ENCODE assay signal across 8 mouse cellular contexts in genomic region chr2:157079701-157080180, GRCm38 (mm10). TPM values are rescaled to one million over a fixed set of nuclear protein-coding genes. Genes with fewer than 3 reads are reported as not detected.
DNase-seq lines count a peak whose midpoint lies in the region; ATAC-seq and TF ChIP-seq lines count a peak whose summit lies in the region.

No protein-coding gene starts in this region.

- no peaks in the 10 kb centered on the region for H3K9me3 ChIP-seq in neural tube, embryonic 11.5 days (ENCODE audit: control insufficient read depth, low read length)
- no peaks in the 10 kb centered on the region for H3K9me3 ChIP-seq in limb, embryonic 14.5 days (ENCODE audit: control insufficient read depth, low read length)
- H3K9me3 ChIP-seq in stomach, embryonic 16.5 days (replicated peaks; ENCODE audit: control insufficient read depth, low read length) = no peaks in the 10 kb centered on the region

- DNase-seq in frontal cortex, postnatal 14 days (ENCODE audit: low spot score in 2 of 2) = no peak
- no peak for DNase-seq in neural tube, embryonic 11.5 days (ENCODE audit: low spot score)
- no peak for DNase-seq in neural tube, embryonic 10.5 days (ENCODE audit: extremely low spot score, low spot score)
- DNase-seq in limb, embryonic 14.5 days (ENCODE audit: low spot score) = no peak
- DNase-seq in layer of hippocampus, postnatal 10 days (ENCODE audit: low spot score in 2 of 2) = no peak

- H3K27ac ChIP-seq in neural tube, embryonic 11.5 days (ENCODE audit: low read depth, low read length) = peak overlapping the region; percentile 98
- peak overlapping the region; percentile 98 for H3K27ac ChIP-seq in limb, embryonic 14.5 days (replicated peaks; ENCODE audit: low read depth, low read length)
- H3K27ac ChIP-seq in stomach, embryonic 16.5 days (ENCODE audit: low read length) = peak overlapping the region; percentile 93

- WGBS in neural tube, embryonic 11.5 days = 9% methylated on average over 16 of the region's 16 CpGs
- 11% methylated on average over 16 of the region's 16 CpGs for WGBS in limb, embryonic 14.5 days
- 11% methylated on average over 16 of the region's 16 CpGs for WGBS in stomach, embryonic 16.5 days

- no peaks in the 10 kb centered on the region for H3K36me3 ChIP-seq in neural tube, embryonic 11.5 days (ENCODE audit: control insufficient read depth, insufficient read depth, low read length)
- H3K36me3 ChIP-seq in limb, embryonic 14.5 days (ENCODE audit: control insufficient read depth, insufficient read depth, low read length) = 0 out of 2 replicates have a peak, but pooled peaks cover 6% of the 10 kb centered on the region
- H3K36me3 ChIP-seq in stomach, embryonic 16.5 days (ENCODE audit: control insufficient read depth, insufficient read depth, low read length) = no peaks in the 10 kb centered on the region

- H3K4me2 ChIP-seq in neural tube, embryonic 11.5 days (ENCODE audit: low read depth) = peak overlapping the region; percentile 99
- peak overlapping the region; percentile 92 for H3K4me2 ChIP-seq in limb, embryonic 14.5 days (replicated peaks; ENCODE audit: low read depth, low read length, severe bottlenecking)
- peak overlapping the region; percentile 74 for H3K4me2 ChIP-seq in stomach, embryonic 16.5 days (ENCODE audit: low read depth, low read length)

- H3K27me3 ChIP-seq in neural tube, embryonic 11.5 days (ENCODE audit: control insufficient read depth, insufficient read depth, low read length) = no peaks in the 10 kb centered on the region
- H3K27me3 ChIP-seq in limb, embryonic 14.5 days (ENCODE audit: control insufficient read depth, insufficient read depth, low read length) = no peaks in the 10 kb centered on the region
- no peaks in the 10 kb centered on the region for H3K27me3 ChIP-seq in stomach, embryonic 16.5 days (ENCODE audit: control insufficient read depth, insufficient read depth, low read length)

- peak overlapping the region; percentile 90 for H3K4me3 ChIP-seq in neural tube, embryonic 11.5 days (ENCODE audit: low read depth, low read length)
- peak overlapping the region; percentile 91 for H3K4me3 ChIP-seq in limb, embryonic 14.5 days (replicated peaks; ENCODE audit: low read length)
- peak overlapping the region; percentile 78 for H3K4me3 ChIP-seq in stomach, embryonic 16.5 days (replicated peaks; ENCODE audit: low read length)

- peak overlapping the region; percentile 99 for H3K9ac ChIP-seq in neural tube, embryonic 11.5 days (ENCODE audit: low read length)
- peak overlapping the region; percentile 96 for H3K9ac ChIP-seq in limb, embryonic 14.5 days (ENCODE audit: low read depth, low read length, severe bottlenecking)
- peak overlapping the region; percentile 92 for H3K9ac ChIP-seq in stomach, embryonic 16.5 days (ENCODE audit: low read length)

- peak; percentile 7; the same call in 1 of the 2 replicates for ATAC-seq in frontal cortex, adult (ENCODE audit: low TSS enrichment)
- 0 out of 2 replicates have a peak, but pooled peaks have one; percentile 3 for ATAC-seq in neural tube, embryonic 11.5 days (ENCODE audit: insufficient read depth, low FRiP score, low TSS enrichment)
- no peak for ATAC-seq in limb, embryonic 14.5 days (ENCODE audit: low FRiP score, low read depth)
- no peak for ATAC-seq in stomach, embryonic 16.5 days (ENCODE audit: insufficient read depth, low FRiP score)
- no peak for ATAC-seq in granulocyte monocyte progenitor cell, adult 5-6 weeks (replicated peaks; ENCODE audit: poor library complexity, severe bottlenecking)

- H3K4me1 ChIP-seq in neural tube, embryonic 11.5 days (ENCODE audit: control insufficient read depth, insufficient read depth, low read length) = peaks cover 31% of the 10 kb centered on the region
- peaks cover 33% of the 10 kb centered on the region for H3K4me1 ChIP-seq in limb, embryonic 14.5 days (ENCODE audit: control insufficient read depth, insufficient read depth, low read length)
- peaks cover 30% of the 10 kb centered on the region for H3K4me1 ChIP-seq in stomach, embryonic 16.5 days (ENCODE audit: control insufficient read depth, insufficient read depth, low read length)

- no peak for TF ChIP-seq POLR2A in limb, embryonic 14.5 days (IDR thresholded peaks at IDR 0.05; ENCODE audit: borderline replicate concordance, extremely low read depth, insufficient read depth, insufficient read length)

RNA-seq across cellular contexts. Expression of gene Soga1, which starts 0.7 kb away (rescaled TPM):
- polyA plus RNA-seq in neural tube, embryonic 11.5 days (2014; fragmentation: Nextera tagmentation; extraction: Ambion mirVana) = 6.6 and 7.6 TPM in 2 replicates
- 14.2 and 22.8 TPM in 2 replicates for polyA plus RNA-seq in limb, embryonic 14.5 days (2012; rRNA removed)
- 5.5 and 7.9 TPM in 2 replicates for polyA plus RNA-seq in limb, embryonic 14.5 days (2014; fragmentation: Nextera tagmentation; extraction: Ambion mirVana)
- polyA plus RNA-seq in stomach, embryonic 16.5 days (2015; fragmentation: Nextera tagmentation; extraction: Ambion mirVana) = 2.1 and 2.6 TPM in 2 replicates
- 4.4 and 5.7 TPM in 2 replicates for total RNA-seq in granulocyte monocyte progenitor cell, adult 5-6 weeks (2014; fragmentation: Nextera tagmentation)
- total RNA-seq in granulocyte monocyte progenitor cell, adult 5-6 weeks (2017) = 2.5 TPM in 2 replicates
- total RNA-seq in layer of hippocampus, postnatal 10 days (2021) = 10 to 100 TPM; 74.1 to 79.6 TPM

RNA-seq across cellular contexts. Expression of gene Tldc2, which starts 7.1 kb away (rescaled TPM):
- not detected in 2 replicates for polyA plus RNA-seq in neural tube, embryonic 11.5 days (2014; fragmentation: Nextera tagmentation; extraction: Ambion mirVana)
- polyA plus RNA-seq in limb, embryonic 14.5 days (2012; rRNA removed) = not detected in 2 replicates
- polyA plus RNA-seq in limb, embryonic 14.5 days (2014; fragmentation: Nextera tagmentation; extraction: Ambion mirVana) = not detected in 2 replicates
- polyA plus RNA-seq in stomach, embryonic 16.5 days (2015; fragmentation: Nextera tagmentation; extraction: Ambion mirVana) = not detected in 2 replicates
- total RNA-seq in granulocyte monocyte progenitor cell, adult 5-6 weeks (2014; fragmentation: Nextera tagmentation) = not detected in 2 replicates
- not detected in 2 replicates for total RNA-seq in granulocyte monocyte progenitor cell, adult 5-6 weeks (2017)
- not detected for total RNA-seq in layer of hippocampus, postnatal 10 days (2021)

RNA-seq across cellular contexts. Expression of gene Samhd1, which starts 55.3 kb away (rescaled TPM):
- polyA plus RNA-seq in neural tube, embryonic 11.5 days (2014; fragmentation: Nextera tagmentation; extraction: Ambion mirVana) = 18.7 and 22.8 TPM in 2 replicates
- 33.6 and 34.4 TPM in 2 replicates for polyA plus RNA-seq in limb, embryonic 14.5 days (2012; rRNA removed)
- polyA plus RNA-seq in limb, embryonic 14.5 days (2014; fragmentation: Nextera tagmentation; extraction: Ambion mirVana) = 24.3 and 28.5 TPM in 2 replicates
- polyA plus RNA-seq in stomach, embryonic 16.5 days (2015; fragmentation: Nextera tagmentation; extraction: Ambion mirVana) = 27.2 and 29.1 TPM in 2 replicates
- 65.3 and 71.3 TPM in 2 replicates for total RNA-seq in granulocyte monocyte progenitor cell, adult 5-6 weeks (2014; fragmentation: Nextera tagmentation)
- 77.6 and 88.2 TPM in 2 replicates for total RNA-seq in granulocyte monocyte progenitor cell, adult 5-6 weeks (2017)
- 10 to 100 TPM; 14.6 TPM for total RNA-seq in layer of hippocampus, postnatal 10 days (2021)

Comparison
In these comparisons a context has a peak if more than half of its experiments do, and no peak if none do; other contexts are left out.
1. ATAC-seq: peak in frontal cortex, adult (single experiment) and neural tube, embryonic 11.5 days (single experiment); none in limb, embryonic 14.5 days (single experiment), stomach, embryonic 16.5 days (single experiment) and granulocyte monocyte progenitor cell, adult 5-6 weeks (single experiment).
2. Peak in every context shown above with its lines, with median percentiles within 50 percentile points of each other: H3K27ac ChIP-seq, H3K4me2 ChIP-seq, H3K4me3 ChIP-seq and H3K9ac ChIP-seq.